Mouse (Mus musculus) MEL (cell line): ENCODE data around the gene Trim50.

ENCODE experiments used
- CTCF ChIP-seq, 3 experiments: IDR thresholded peaks in 2 of 3; conservative IDR thresholded peaks in 1 of 3; 2 replicates each; pipeline ENCODE4 v1.5.1; 2011 to 2012; ENCODE audit warnings: low read length in 3 of 3, low read depth in 2 of 3, mild to moderate bottlenecking in 2 of 3, improper control_type of control experiment in 1 of 3, inconsistent platforms in 1 of 3, mixed read lengths in 1 of 3, moderate library complexity in 1 of 3; ENCODE audit not compliant: control insufficient read depth in 1 of 3, insufficient read depth in 1 of 3, poor library complexity in 1 of 3, severe bottlenecking in 1 of 3
- E2F4 ChIP-seq: IDR thresholded peaks from 2 replicates; pipeline ENCODE4 v1.6.1; 2011; ENCODE audit warnings: low read depth, low read length, improper control_type of control experiment, borderline replicate concordance
- ELF1 ChIP-seq: IDR thresholded peaks from 2 replicates; pipeline ENCODE4 v1.6.1; 2014; ENCODE audit warnings: low read depth, mild to moderate bottlenecking, inconsistent platforms, low read length, improper control_type of control experiment, moderate library complexity
- EP300 ChIP-seq, 2 experiments: IDR thresholded peaks; 2 replicates each; pipeline ENCODE4 v1.6.1; 2011; ENCODE audit warnings: improper control_type of control experiment in 2 of 2, low read length in 2 of 2, low read depth in 1 of 2, mild to moderate bottlenecking in 1 of 2
- JUND ChIP-seq: IDR thresholded peaks from 2 replicates; pipeline ENCODE4 v1.6.1; 2011; ENCODE audit warnings: low read depth, mild to moderate bottlenecking, improper control_type of control experiment, low read length
- MEF2A ChIP-seq: IDR thresholded peaks from 2 replicates; pipeline ENCODE4 v1.6.1; 2014; ENCODE audit warnings: low read depth, mild to moderate bottlenecking, inconsistent platforms, low read length, improper control_type of control experiment; ENCODE audit not compliant: poor library complexity, insufficient replicate concordance, severe bottlenecking; ENCODE audit errors: extremely low read depth
- POLR2A ChIP-seq, 2 experiments: IDR thresholded peaks; 2 replicates each; pipeline ENCODE4 v1.6.1; 2011 to 2012; ENCODE audit warnings: low read length in 2 of 2, mild to moderate bottlenecking in 2 of 2, control low read depth in 1 of 2, improper control_type of control experiment in 1 of 2, low read depth in 1 of 2, moderate library complexity in 1 of 2; ENCODE audit not compliant: control insufficient read depth in 1 of 2, insufficient read depth in 1 of 2, poor library complexity in 1 of 2
- POLR2AphosphoS2 ChIP-seq: IDR thresholded peaks from 2 replicates; pipeline ENCODE4 v1.6.1; 2011; ENCODE audit warnings: low read length, improper control_type of control experiment

DNA sequence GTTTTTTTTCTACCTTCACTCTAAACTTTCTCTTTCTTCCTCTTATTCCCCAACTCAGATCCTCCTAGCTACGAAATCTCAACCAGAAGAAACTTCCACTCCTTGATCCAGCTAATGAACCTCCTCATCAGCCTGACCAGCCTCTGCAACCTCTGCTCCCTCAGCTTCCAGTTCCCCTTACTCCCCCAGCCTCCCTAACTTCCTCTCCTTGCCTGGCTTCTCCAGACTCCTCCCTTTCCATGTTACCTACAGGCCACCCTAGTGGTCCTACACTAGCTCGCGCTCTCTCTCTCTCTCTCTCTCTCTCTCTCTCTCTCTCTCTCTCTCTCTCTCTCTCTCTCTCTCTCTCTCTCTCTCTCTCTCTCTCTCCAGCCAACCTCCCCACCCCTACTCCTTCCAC is 36.9 kb upstream of the Trim50 start:
- TF ChIP-seq MEF2A (no peak), JUND (no peak), POLR2A (IDR thresholded peaks at IDR 0.05; ENCODE audit: control insufficient read depth in 1 of 2, insufficient read depth in 1 of 2, low read depth in 1 of 2, low read length in 2 of 2, poor library complexity in 1 of 2) (no peak), CTCF (IDR thresholded peaks at IDR 0.05 in 2 of 3, conservative IDR thresholded peaks at IDR 0.05 in 1 of 3; ENCODE audit: control insufficient read depth in 1 of 3, insufficient read depth in 1 of 3, low read depth in 2 of 3, low read length in 3 of 3, poor library complexity in 1 of 3, severe bottlenecking in 1 of 3) (no peak), POLR2AphosphoS2 (no peak), E2F4 (no peak), ELF1 (no peak), EP300 (IDR thresholded peaks at IDR 0.05; ENCODE audit: low read depth in 1 of 2, low read length in 2 of 2) (no peak)
